Mouse (Mus musculus) induced T-regulatory cell, adult 2 months (primary cell): ENCODE measurements at regions not wholly inside any gene's neighbourhood (a gene's known extent, or its start where the extent isn't known, plus 50 kb on each side); places are given as distances from the start of the nearest gene placed in this dataset.

Experiments used
- DNase-seq: peaks from one replicate; pipeline ENCODE4 v3.0.0-alpha.2; 2012; ENCODE audit warnings: low read depth

DNA sequence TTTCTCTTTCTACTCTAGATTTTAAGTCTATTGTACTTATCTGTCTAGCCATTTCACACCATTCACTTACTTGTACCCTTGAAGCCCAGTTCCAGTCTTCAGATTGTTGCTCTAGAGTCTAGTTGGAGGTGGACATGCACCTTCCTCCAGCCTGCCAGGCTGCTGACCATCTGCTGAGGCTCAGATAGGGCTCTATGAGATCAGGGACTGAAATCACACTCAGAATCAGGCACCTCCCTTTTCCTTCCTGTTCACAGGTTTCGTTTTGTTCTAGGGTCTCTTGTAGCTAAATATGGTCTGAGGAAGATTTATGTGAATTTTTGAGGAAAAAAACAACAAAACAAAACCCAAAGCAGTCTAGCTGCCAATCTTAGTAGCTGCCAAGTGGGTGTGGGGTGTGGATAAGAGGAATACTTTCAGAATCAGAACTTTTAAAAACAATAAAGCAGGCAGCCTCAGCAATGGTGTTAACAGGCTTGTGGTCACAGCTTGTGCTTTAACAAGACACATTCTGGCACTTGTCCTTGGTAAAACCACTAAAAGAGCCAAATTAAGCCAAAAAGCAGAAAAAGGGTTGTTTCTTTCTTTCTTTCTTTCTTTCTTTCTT is 225.9 kb upstream of the Gvin1 start:
- peak; percentile 71 for DNase-seq
